Mouse (Mus musculus) CD4-positive, CD25-positive, alpha-beta regulatory T cell, adult 2 months (primary cell): Measurements from ENCODE around the gene Rnf207.

Experiments
- DNase-seq: peaks from one replicate; pipeline ENCODE4 v3.0.0-alpha.2; 2012; ENCODE audit warnings: low read depth, low spot score

Gene Rnf207

DNA sequence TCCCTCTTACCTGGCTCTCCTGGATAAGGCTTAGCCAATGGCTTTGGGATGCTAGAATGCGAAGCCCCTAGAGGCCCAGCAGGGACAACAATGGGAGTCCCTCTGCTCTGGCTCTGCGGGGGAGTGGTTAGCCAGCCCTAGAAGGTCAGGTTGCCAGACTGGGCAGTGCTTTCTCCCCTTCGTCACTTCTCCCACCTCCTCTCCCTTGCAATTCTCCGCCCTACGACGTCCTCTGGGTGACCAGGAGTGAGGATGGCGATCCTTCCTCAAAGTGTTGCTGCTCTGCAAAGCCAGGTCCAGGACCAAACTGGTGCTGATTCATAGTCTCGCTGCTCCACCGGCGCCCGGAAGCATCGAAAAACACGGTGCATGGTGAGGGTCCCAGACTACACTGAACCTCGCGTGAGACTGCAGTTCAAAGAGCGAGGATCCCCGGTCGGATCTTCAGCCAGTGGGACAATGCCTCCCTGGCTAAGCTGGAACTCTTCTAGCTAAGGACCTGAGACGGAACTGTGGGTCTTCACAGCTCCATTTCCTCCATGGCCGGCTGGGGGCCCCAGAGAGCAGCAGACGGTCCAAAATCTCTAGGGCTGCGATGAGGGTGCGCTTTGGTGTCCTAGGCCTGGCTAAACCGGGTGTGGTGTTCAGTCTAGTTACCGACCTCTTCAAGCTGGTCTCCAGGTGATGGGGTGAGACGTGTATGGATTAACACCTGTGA, at the start of gene Rnf207:
Gene Rnf207 (minus strand): TSS at position 477 of the 718 bp plus-strand sequence.
- DNase-seq: peak; percentile 71

DNA sequence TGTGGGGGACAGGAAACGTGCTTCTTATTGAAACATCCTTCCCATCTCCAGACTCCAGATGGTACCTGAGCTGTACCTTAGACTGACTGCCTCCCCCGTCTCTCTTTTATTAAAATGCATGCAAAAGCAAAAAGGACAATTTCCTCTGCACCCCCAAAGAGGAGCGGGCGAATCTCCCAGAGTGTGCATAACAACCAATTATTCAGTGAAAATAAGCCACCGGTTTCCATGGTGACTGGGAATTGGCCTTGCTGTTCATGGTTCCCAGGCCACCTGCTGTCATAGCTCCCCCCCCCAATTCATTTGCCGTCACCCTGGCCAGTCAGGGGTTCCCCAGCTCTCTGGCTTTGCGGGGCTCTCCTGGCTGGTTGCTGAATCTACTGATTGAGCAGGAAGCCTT, 46.4 kb upstream of the Rnf207 start:
- no peak for DNase-seq

DNA sequence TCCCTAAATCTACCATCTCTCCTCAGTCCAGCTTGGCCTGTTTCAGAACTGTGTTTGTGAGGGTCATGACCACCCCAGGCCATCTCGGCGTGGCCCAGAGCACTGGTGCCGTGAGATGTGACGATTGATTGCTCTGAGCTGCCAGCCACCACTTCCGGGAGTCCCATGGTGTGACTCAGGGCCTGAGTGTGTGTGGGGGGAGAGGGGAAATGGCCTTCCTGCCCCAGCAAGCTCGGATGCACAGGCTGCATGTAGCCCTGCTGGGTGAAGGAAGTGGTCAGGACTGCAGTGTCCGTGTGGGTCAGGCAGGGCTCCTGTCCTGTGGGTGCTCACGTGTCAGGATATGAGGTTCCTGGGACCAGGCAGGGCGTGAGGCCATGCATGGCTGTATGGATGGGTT, 43.4 kb upstream of the Rnf207 start:
- peak; percentile 23 for DNase-seq

DNA sequence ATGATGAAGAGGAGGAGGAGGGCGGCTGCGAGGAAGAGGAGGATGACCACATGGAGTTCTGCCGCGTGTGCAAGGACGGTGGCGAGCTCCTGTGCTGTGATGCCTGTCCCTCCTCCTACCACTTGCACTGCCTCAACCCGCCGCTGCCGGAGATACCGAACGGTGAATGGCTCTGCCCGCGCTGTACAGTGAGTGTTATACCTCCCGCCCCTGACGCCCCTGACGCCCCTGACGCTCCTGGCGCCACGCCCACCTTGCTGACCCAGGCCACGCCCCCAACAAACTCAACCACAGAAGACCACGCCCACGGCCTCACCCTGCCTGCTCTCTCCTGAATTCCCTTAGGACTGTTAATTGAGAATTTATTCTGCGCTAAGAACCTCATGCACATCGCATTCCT, 42.1 kb upstream of the Rnf207 start:
- peak; percentile 37 for DNase-seq

DNA sequence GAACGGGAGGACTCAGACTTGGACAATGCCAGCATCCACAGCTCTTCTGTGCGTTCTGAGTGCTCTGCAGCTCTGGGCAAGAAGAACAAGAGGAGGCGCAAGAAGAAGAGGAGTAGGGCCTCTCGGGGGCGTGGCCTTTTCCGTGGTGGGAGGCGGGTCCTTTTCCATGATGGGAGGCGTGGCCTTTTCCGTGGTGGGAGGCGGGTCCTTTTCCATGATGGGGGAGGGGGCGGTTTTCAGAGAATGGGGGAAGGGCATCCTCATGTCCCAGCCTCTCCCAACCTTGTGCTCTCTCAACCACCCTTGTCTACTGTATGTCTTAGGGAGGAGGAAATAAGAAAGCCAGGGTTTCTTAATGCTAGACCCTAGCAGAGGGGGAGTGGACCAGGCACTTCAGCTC, 40.9 kb upstream of the Rnf207 start:
- no peak for DNase-seq

DNA sequence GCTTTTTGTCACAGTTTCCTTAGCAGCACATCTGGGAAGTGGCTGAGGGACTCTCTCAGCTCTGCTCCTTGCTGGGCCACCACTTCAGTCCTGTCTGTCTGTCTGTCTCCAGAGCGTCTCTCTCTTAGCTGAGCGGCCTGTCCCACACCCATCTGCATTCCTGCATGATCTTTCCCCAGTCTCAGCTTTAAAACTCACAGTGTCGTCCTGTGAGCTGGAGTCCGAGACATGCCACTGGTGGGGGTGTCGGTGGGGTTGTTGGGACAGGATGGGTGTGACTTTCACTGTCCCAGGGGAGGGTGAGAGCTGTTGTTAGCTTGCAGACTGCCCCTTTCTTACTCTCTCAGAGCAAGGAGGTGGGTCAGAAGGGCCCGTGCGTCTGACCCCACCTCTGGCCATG, 36.9 kb upstream of the Rnf207 start:
- DNase-seq: no peak

DNA sequence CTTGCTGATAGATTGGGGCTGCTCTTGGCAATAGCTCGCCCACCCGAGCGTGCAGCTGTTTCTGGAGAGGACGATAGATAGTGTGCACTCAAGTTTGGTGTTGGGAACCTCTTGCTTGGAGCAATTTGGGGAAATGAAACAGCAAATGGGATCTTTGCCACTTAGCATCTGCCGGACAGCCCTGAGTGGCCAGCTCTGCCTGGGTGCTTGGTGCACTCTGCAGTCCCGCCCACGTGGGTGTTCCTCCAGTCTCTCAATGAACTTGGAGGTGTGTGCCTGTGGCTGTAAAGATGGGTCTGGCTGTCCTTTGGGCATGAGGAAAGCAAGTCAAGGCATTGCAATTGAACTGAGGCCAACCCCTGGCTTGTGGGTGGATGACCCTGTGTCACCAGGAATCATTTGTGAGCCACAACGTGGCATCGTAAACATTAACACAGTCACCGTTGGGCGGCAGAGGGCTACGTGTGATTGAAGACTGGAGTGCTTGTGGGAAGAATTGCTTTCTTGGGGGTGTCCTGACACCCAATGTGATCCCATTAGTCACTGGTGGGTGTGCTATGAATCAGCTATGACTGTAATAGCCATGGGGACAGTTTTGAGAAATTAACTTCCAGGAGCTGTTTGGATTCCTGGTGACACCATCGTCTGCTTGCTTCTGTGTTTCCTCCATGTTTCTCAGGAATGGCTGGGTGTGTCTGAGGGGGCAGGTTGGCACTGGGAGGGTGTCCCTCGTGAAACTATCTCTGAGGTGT, 35.3 kb upstream of the Rnf207 start:
- no peak for DNase-seq

DNA sequence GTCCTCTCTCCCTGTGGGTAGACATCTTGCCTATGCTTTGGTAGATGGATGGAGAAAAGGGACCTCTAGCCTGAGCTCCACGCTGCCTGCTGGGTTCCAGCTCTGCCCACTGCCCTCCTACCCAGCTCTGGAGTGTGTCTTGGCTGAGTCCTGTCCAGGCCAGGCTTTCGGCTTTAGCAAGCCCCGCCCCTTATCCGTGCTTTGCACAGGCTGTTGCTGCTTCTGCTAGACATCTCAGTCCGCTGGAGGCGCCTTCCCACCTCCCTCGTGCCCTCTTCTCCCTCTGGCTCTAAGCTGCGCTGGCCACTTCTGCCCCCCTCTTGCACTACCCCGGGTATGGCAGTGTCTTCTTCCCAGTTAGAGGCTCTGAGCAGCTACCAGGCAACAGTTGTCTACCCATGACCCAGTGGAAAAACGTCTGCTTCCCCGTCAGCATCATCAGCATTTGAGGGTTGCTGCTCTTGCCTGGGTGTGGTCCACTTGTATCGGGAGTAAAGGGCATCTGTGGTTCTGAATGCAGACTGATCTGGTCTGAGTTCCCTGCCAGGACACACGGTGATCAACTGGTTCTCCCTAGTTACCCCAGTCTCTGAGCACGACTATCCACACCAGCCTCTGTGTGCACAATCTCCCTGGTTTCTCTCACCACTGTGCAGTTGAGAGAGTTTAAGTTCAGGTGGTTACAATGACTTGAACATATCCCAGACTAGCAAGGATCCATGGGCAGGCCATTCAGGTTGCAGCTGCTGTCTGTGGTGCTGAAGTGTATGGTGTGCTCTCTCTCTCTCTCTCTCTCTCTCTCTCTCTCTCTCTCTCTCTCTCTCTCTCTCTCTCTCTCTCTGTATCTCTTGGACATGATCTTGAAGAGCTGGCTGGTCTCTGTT, 32.9 kb upstream of the Rnf207 start:
- DNase-seq: no peak

DNA sequence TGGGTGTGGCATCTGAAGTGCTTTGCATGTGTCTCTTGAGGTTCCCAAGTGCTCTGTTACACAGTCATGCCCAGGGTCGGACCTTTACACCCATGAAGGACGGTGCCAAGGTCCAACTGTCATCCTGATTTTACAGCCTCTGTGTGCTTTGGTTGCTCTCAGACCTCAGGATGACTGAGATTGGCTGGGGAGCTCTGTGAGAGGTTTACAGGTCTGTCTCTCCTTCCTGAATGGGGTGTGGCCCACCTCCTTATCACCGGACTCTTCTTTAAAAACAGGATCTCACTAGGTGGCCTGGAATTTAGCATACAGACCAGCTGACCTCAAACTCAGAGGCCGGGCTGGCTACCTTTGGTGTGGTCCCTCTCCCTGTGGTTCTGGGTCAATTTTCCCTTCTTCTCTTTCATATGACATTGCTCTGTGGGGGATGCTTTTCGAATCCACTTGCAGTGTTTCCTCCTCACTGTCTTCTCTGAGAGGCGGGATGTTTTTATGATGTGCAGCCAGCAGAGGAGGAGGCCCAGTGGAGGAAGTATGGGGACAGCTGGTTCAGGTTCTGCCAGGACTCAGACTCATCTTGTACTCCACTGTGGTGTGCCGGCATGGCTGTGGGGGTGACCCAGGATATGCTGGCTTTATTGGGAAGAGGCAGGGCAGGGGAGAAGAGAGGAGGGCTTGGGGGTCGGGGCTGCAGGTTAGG, 32.1 kb upstream of the Rnf207 start:
- no peak for DNase-seq

DNA sequence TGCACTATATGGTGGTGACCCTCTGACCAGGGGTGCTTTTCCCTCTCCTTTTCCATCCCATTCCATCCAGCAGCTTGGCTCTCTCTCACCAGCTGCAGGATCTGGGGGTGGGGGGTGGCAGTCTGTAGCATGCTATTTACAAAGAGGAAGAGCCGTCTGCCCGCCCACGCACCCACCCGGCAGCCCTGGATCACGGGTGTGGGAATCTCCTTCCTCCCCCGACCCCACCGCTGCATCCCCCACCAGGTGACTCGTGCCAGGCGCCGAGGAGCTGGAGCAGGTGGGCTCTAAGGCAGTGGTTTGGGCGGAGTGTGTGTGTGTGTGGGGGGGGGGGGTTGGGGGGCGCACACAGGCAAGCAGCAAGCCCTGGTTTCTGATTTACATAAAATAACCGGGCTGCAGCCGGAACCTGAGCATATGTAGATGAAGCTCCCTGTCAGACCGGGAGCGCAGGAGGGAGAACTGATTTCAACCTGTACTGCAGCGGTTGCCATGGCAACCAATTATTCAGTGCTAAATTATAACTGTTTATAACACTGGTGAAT, 31.1 kb upstream of the Rnf207 start:
- DNase-seq: peak; percentile 29

DNA sequence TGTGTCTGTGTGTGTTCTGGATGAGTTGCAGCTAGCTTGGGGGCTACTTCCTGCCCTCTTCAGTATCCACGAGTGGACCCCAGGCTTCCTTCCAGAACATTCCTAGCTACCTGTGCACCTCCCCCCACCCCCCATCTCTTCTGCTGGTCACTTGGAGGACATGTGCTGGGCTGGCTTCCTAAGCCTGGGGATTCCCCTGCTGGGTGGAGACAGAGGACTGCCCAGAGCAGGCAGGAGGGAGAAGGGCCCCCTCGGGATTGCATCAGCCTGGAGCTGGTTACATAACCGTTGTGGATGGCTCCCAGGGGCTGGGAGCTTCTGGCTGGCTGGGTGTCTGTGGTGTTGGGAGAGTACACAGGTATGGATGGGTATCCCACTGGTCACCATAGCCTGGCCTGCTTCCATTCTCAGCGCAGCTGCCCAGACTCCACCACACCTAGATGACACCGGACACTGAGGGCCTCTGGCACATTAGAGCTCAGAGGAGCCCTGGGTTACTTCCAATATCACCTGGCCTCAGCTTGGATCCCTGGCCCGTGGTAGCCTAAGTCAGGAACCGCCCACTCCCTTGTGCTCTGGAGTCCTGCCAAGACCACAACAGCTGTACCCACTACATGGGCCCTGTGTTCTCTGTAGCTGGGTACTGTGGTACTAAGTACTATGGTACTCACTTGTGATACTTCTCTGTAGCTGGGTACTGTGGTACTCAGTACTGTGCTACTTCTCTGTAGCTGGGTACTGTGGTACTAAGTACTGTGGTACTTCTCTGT, 26.5 kb upstream of the Rnf207 start:
- no peak for DNase-seq

DNA sequence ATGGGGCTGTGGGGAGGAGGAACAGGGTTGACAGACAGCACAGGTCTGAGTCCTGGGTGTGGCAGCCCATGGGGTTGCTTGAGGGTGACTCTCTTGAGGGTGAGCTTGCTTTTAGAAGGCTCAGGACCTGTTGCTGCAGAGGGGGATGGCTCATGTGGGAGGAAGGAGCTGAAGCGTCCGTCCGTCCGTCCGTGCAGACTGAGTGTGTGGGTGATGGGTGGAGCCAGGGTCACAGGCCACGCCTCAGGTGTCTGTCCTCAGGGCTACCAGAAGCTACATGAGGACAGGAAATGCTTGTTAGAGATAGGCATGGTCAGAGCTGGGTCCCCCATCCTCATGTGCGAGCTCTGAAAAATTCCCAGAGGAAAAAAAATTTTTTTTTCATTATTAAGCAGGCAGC, 25.9 kb upstream of the Rnf207 start:
- DNase-seq: no peak

DNA sequence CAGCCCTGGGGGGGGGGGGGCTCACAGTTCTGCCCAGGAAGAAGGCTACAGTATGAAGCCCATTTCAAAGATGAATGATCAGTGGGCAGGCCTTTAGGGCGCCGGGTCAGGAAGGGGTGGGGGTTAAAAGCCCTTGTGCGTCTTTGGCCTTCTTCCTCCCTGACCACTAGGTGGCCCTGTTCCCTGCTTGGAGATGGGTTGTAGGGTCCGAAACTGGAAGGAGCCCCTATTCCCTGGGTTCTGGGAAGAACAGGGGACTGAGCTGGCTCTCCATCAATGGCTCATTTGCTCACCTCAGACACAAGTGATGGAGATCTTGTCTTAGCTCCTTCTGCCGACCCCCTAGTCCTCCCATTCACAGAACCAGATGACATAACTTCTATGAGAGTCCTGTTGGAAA, 24.5 kb upstream of the Rnf207 start:
- peak; percentile 41 for DNase-seq

DNA sequence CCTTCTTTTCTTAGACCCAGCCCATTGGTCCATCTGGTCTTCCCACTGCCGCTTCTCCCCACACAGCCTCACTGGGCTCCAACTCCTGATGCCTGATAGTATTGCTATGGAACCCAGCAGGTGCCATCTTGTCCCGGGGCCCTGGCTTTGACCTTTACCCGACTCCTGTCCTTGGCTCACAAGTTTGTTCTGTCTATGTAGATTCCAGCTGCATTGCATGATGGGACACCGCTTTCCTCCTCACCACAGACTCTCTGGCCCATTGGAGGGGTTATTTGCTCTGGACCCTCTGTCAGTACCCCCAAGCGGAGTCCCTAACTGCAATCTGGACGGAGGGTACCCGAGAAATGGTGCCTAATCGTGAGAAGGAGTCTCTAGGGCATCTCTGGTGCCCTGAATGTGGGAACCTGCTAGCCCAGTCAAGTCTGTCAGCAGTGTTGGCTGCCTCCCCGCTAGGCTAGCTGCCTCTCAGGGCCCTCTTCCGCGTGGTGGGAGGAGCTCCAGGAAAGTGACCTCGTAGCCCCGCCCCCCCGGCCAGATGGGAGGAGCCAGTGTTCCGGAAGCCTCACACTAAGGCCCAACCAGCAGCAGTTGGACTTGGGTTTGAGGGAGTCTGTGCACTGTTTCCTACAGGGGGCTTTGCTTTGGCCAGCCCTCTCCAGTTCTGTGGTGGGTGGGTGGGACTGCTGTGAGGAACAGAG, 21.9 kb upstream of the Rnf207 start:
- peak; percentile 42 for DNase-seq

DNA sequence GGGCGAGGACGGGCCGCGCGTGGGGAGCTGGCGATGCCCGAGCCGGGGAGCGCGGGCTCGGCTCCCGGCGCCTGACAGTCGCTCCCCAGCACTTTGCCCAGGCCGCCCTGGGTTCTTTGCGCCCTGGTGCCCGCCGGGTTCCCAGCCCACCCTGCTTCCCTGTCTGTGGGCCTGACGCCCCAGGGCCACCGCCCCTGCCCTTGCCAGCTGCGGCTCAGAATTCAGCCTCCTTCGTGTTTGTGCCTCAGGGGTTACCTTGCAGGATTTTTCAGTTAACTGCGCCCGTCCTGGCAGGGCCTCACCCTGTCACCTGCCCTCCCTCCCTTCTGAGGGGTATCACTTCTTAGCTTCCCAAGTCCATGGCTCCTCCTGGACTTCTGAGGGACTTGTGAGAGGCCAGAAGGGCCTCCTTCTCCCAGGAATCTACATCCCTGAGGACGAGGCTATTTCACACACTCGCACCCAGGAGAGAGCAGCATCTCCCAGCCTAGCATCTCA, 20.5 kb upstream of the Rnf207 start:
- DNase-seq: no peak

DNA sequence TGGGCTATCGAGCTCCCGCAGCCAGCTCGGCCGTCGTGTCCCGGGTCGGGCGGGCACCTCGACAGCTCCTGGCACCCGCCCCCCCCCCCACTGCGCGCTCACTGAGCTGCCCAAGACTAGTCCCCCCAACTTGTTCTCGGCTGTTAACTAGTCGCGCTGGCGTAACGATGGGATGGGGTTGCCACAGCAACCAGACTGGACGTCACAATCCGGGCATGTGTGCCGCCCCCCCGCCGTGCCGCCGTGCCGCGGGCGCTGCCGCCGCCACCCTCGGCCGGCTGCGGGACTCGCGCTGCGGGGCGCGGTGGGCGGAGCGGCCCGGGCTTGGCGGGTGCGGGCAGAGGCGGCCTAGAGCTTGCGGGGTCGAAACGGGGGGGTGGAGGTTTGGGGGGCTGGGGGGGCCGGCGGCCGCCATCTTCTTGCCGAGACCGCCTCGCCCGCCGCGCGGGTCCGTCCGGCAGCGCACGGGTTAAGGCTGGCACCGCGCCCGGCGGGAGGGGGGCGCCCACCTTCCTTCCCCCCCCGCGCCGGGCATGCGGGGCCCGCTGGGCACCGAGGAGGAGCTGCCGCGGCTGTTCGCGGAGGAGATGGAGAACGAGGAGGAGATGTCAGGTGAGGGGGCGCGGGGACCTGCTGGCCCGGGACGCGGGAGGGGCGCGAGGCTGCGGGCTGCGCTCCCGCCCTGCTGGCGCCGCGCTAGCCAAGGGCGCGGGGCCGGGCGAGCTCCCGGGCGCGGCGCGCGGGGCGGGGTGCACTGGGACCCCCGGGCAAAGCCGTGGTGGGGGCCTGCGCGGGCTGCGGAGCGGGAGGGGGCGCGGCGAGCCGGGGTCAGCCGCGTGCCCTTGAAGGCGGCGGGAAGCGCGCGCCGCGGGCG, 19.9 kb upstream of the Rnf207 start, which contains the start of gene Chd5:
Gene Chd5 (plus strand): TSS at position 233 of the 874 bp plus-strand sequence.
- no peak for DNase-seq

DNA sequence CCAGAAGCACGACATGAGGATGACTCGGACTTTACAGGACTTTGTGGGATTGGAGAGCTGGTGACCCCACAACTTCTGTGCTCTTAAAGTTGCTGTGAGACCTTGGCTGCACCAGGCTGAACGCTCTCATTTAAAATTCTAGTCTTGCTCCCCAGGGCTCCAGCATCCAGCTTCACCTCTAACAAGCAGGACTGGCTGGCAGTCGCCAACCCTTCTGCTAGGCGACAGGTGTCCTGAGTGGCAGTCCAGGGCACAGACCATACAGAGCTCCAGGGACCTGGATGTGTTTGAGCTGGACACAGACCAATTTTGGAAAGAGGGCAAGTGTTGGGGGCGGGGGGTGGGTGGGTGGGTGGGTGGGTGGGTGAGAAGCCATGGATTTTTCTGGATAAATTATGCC, 19.0 kb upstream of the Rnf207 start:
- DNase-seq: no peak

DNA sequence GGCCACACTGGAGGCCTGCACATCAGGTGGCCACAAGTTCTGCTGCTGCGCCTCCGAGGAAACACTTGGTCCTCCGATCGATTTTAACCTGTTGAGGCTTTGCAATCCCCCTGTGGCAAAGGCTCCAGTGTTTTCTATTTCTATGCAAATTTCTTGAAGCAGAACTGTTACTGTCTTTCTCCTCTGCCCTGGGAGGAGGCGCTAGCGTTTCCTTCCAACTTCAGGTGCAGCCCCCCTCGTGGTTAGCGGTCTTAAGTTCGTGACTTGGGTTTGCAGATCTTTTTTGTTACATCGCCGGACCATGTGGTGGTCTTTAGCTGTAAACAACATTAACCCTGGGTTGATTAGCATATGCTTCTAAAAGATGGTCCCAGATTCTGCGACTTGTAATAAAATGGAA, 14.8 kb upstream of the Rnf207 start:
- DNase-seq: no peak

DNA sequence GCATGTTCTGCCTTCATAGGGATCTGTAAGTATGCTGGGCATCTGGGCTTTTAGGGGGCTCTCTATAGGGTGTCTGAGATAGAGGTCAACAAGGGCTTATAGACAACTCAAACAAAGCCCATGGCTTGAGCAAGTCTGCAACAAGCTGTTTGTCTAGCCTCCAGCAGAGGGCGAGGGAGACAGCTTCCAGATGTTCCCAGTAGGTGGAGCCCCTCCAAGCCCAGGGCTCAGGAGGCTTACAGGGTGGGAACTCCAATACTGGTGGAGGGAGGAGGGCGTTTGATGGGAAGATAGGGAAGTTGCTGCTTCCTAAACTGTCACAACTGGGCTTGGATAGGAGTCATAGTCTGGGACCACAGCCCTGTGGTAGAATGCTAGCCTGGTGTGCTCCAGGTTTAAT, 14.2 kb upstream of the Rnf207 start:
- peak; percentile 73 for DNase-seq
